Mouse (Mus musculus) c-Kit-positive CD71-negative TER-119-negative erythroid progenitor cells, embryonic 14.5 days (primary cell): ENCODE measurements around the gene Olfr235.
"Not testable (repeated sequence)": the region's sequence is repeated elsewhere in the genome, so short reads cannot be mapped to it uniquely, and the experiment has no call there.

Experiments used
- DNase-seq: peaks from one replicate; pipeline ENCODE4 v3.0.0-alpha.2; 2013; ENCODE audit warnings: low read depth

The Olfr235 gene

GRCm38 (mm10) chr19:12260732-12261131 is at the start of gene Olfr235:
TSS of gene Olfr235 (plus strand) at chr19:12261032.
- DNase-seq: no peak

GRCm38 (mm10) chr19:12232496-12232895 is 28.3 kb upstream of the Olfr235 start, which contains the start of gene Olfr1432:
TSS of gene Olfr1432 (minus strand) at chr19:12232596.
- not testable (repeated sequence) for DNase-seq

- DNase-seq: no peak
Measured at GRCm38 (mm10) chr19:12241559-12241958, 19.3 kb upstream of the Olfr235 start, which contains the start of gene Olfr262. TSS of gene Olfr262 (minus strand) at chr19:12241659.

- DNase-seq: no peak
Measured at GRCm38 (mm10) chr19:12279554-12279953, 18.7 kb downstream of the Olfr235 start, which contains the start of gene Olfr1434. TSS of gene Olfr1434 (plus strand) at chr19:12279854.

- DNase-seq: no peak
Measured at GRCm38 (mm10) chr19:12292979-12293378, 32.1 kb downstream of the Olfr235 start.

- not testable (repeated sequence) for DNase-seq
Measured at GRCm38 (mm10) chr19:12299030-12299429, 38.2 kb downstream of the Olfr235 start, which contains the start of gene Olfr1436. TSS of gene Olfr1436 (minus strand) at chr19:12299130.
